Mouse (Mus musculus) ES-CJ7 (cell line): Measurements from ENCODE around the gene Ptcra.
"Not testable (repeated sequence)": the region's sequence is repeated elsewhere in the genome, so short reads cannot be mapped to it uniquely, and the experiment has no call there.

Experiments used
- DNase-seq: peaks from one replicate; pipeline ENCODE4 v3.0.0; 2011; ENCODE audit warnings: low read depth, low spot score

Gene Ptcra

GRCm38 (mm10) chr17:46763544-46763943, at the start of gene Ptcra:
TSS of gene Ptcra (minus strand) at chr17:46763712.
- no peak for DNase-seq

- peak; percentile 99 for DNase-seq
These were observed 48.9 kb upstream of the Ptcra start for GRCm38 (mm10) chr17:46812442-46812841.

- peak; percentile 74 for DNase-seq
These were observed 47.2 kb upstream of the Ptcra start for GRCm38 (mm10) chr17:46810672-46811071.

- DNase-seq: no peak
These were observed 45.8 kb upstream of the Ptcra start for GRCm38 (mm10) chr17:46809131-46809830.

- DNase-seq: no peak
These were observed 44.9 kb upstream of the Ptcra start for GRCm38 (mm10) chr17:46808376-46808775.

GRCm38 (mm10) chr17:46801761-46802160, 38.2 kb upstream of the Ptcra start:
- DNase-seq: no peak

GRCm38 (mm10) chr17:46799680-46800079, 36.2 kb upstream of the Ptcra start:
- DNase-seq: peak; percentile 91

- no peak for DNase-seq
These were observed 33.9 kb upstream of the Ptcra start for GRCm38 (mm10) chr17:46797386-46797785.

- no peak for DNase-seq
These were observed 33.2 kb upstream of the Ptcra start for GRCm38 (mm10) chr17:46796743-46797142.

- DNase-seq: peak; percentile 97
These were observed 29.5 kb upstream of the Ptcra start for GRCm38 (mm10) chr17:46792963-46793362.

- DNase-seq: not testable (repeated sequence)
These were observed 24.5 kb upstream of the Ptcra start for GRCm38 (mm10) chr17:46787974-46788373.

GRCm38 (mm10) chr17:46786952-46787351, 23.4 kb upstream of the Ptcra start:
- DNase-seq: no peak

- no peak for DNase-seq
These were observed 19.7 kb upstream of the Ptcra start for GRCm38 (mm10) chr17:46783222-46783565.

- DNase-seq: peak; percentile 96
These were observed 19.1 kb upstream of the Ptcra start, which contains the start of gene Rpl7l1 for GRCm38 (mm10) chr17:46782341-46783221. TSS of gene Rpl7l1 (minus strand) at chr17:46782672.

- DNase-seq: no peak
These were observed 18.4 kb upstream of the Ptcra start for GRCm38 (mm10) chr17:46781876-46782275.

GRCm38 (mm10) chr17:46776087-46776486, 12.6 kb upstream of the Ptcra start:
- no peak for DNase-seq

- no peak for DNase-seq
These were observed 11.6 kb upstream of the Ptcra start for GRCm38 (mm10) chr17:46775070-46775469.

- DNase-seq: no peak
These were observed 10.6 kb upstream of the Ptcra start for GRCm38 (mm10) chr17:46774131-46774472.

- no peak for DNase-seq
These were observed 10.0 kb upstream of the Ptcra start for GRCm38 (mm10) chr17:46773278-46774130.

- DNase-seq: peak; percentile 94
These were observed 9.1 kb upstream of the Ptcra start, which contains the start of gene 2310039H08Rik for GRCm38 (mm10) chr17:46772404-46773277. TSS of gene 2310039H08Rik (plus strand) at chr17:46772635.

- DNase-seq: no peak
These were observed 8.5 kb upstream of the Ptcra start for GRCm38 (mm10) chr17:46772038-46772403.
